Mouse (Mus musculus) liver, embryonic 16.5 days (tissue): ENCODE measurements around the gene Add2. TPM values are rescaled to one million over a fixed set of nuclear protein-coding genes. Genes with fewer than 3 reads are reported as not detected.
A peak's percentile ranks its signal among the peaks of the same experiment; 100 is the strongest.

Source experiments
- ATAC-seq: fragments of 200-750 bp; cut with Nextera tagmentation; 2 replicates; pipeline ENCODE4 v1.8.0; 2017; ENCODE audit warnings: low read depth, mild to moderate bottlenecking, moderate number of reproducible peaks, moderate library complexity
- H3K27ac ChIP-seq: fragments of 300-500 bp; sonication (generic); 2 replicates; pipeline ENCODE4 v1.5.1; 2014; ENCODE audit warnings: mild to moderate bottlenecking, low read length
- H3K27me3 ChIP-seq: fragments of 300-500 bp; sonication (generic); 2 replicates; pipeline ENCODE4 v1.6.1; 2014; ENCODE audit warnings: low read depth, low read length, mixed read lengths; ENCODE audit not compliant: control insufficient read depth, insufficient read depth
- H3K36me3 ChIP-seq: fragments of 300-500 bp; sonication (generic); 2 replicates; pipeline ENCODE4 v1.6.1; 2014; ENCODE audit warnings: mild to moderate bottlenecking; ENCODE audit not compliant: control insufficient read depth, insufficient read depth
- H3K4me1 ChIP-seq: fragments of 300-500 bp; sonication (generic); 2 replicates; pipeline ENCODE4 v1.6.1; 2014; ENCODE audit warnings: low read depth, low read length, mixed read lengths; ENCODE audit not compliant: control insufficient read depth
- H3K4me2 ChIP-seq: fragments of 300-500 bp; sonication (generic); 2 replicates; pipeline ENCODE4 v1.6.1; 2014; ENCODE audit warnings: low read depth, low read length, mixed read lengths
- H3K4me3 ChIP-seq: fragments of 300-500 bp; sonication (generic); 2 replicates; pipeline ENCODE4 v1.5.1; 2014; ENCODE audit warnings: low read depth, mild to moderate bottlenecking, low read length
- H3K9ac ChIP-seq: fragments of 300-500 bp; sonication (generic); 2 replicates; pipeline ENCODE4 v1.6.1; 2014; ENCODE audit warnings: low read depth, low read length
- H3K9me3 ChIP-seq: fragments of 300-500 bp; sonication (generic); replicated peaks from 2 replicates; pipeline ENCODE4 v1.6.1; 2016; ENCODE audit warnings: low read length; ENCODE audit not compliant: control insufficient read depth
- WGBS: fragments of 180-500 bp; shearing (Covaris S2); extraction: QIAGEN DNeasy Blood & Tissue Kit; methylation state at CpG from one replicate; pipeline ENCODE4 v1.1.7; 2014; ENCODE audit not compliant: insufficient replicate concordance; 5-methylcytosine and 5-hydroxymethylcytosine counted together
- polyA plus RNA-seq: library from polyadenylated mRNA; unstranded; fragments of >200 nt; fragmentation: Nextera tagmentation; extraction: Ambion mirVana; gene quantifications from 2 replicates; pipeline ENCODE4 v1.2.1, GENCODE M21; 2015

Gene Add2
- polyA plus RNA-seq, 1 experiment from 2014 or later: 93.6 TPM

GRCm38 (mm10) chr6:86103614-86104013 lies 75.1 kb downstream of the Add2 start:
- H3K4me1 ChIP-seq: peaks cover 5% of the 10 kb centered on the region
- ATAC-seq: peak; percentile 14; the same call in 1 of the 2 replicates
- peaks cover 91% of the 10 kb centered on the region for H3K36me3 ChIP-seq

GRCm38 (mm10) chr6:86104719-86105118 lies 76.2 kb downstream of the Add2 start:
- H3K9me3 ChIP-seq: no peaks in the 10 kb centered on the region
- no peak for ATAC-seq
- no peak overlapping the region for H3K4me2 ChIP-seq
- no peak overlapping the region for H3K27ac ChIP-seq
- no peak overlapping the region for H3K4me3 ChIP-seq
- H3K9ac ChIP-seq: no peak overlapping the region
- peaks cover 94% of the 10 kb centered on the region for H3K36me3 ChIP-seq
- H3K4me1 ChIP-seq: peaks cover 5% of the 10 kb centered on the region
- 66% methylated on average over 4 of the region's 4 CpGs for WGBS
- no peaks in the 10 kb centered on the region for H3K27me3 ChIP-seq

More at GRCm38 (mm10) chr6:86103614-86104013, 75.1 kb downstream of the Add2 start:
- H3K9me3 ChIP-seq: no peaks in the 10 kb centered on the region
- no peaks in the 10 kb centered on the region for H3K27me3 ChIP-seq
- H3K4me3 ChIP-seq: no peak overlapping the region
- no peak overlapping the region for H3K27ac ChIP-seq
- H3K4me2 ChIP-seq: no peak overlapping the region
- 19% methylated on average over 4 of the region's 4 CpGs for WGBS
- H3K9ac ChIP-seq: no peak overlapping the region

- no peaks in the 10 kb centered on the region for H3K9me3 ChIP-seq
- ATAC-seq: no peak
- no peak overlapping the region for H3K4me3 ChIP-seq
- peaks cover 93% of the 10 kb centered on the region for H3K36me3 ChIP-seq
- peaks cover 5% of the 10 kb centered on the region for H3K4me1 ChIP-seq
- no peaks in the 10 kb centered on the region for H3K27me3 ChIP-seq
- H3K9ac ChIP-seq: no peak overlapping the region
- WGBS: 83% methylated on average over 12 of the region's 12 CpGs
- H3K27ac ChIP-seq: no peak overlapping the region
- no peak overlapping the region for H3K4me2 ChIP-seq
Measured at GRCm38 (mm10) chr6:86106045-86106444, 77.6 kb downstream of the Add2 start.

GRCm38 (mm10) chr6:86107101-86107500 lies 78.6 kb downstream of the Add2 start:
- ATAC-seq: peak; percentile 73
- Histone ChIP-seq H3K9ac (no peak overlapping the region), H3K4me3 (no peak overlapping the region), H3K27me3 (no peaks in the 10 kb centered on the region), H3K27ac (no peak overlapping the region), H3K36me3 (peaks cover 93% of the 10 kb centered on the region), H3K9me3 (no peaks in the 10 kb centered on the region), H3K4me1 (peaks cover 5% of the 10 kb centered on the region), H3K4me2 (no peak overlapping the region)
- WGBS: 64% methylated on average over 4 of the region's 4 CpGs

- H3K4me1 ChIP-seq: no peaks in the 10 kb centered on the region
- H3K9me3 ChIP-seq: no peaks in the 10 kb centered on the region
- H3K4me2 ChIP-seq: no peak overlapping the region
- 80% methylated on average over 3 of the region's 3 CpGs for WGBS
- no peaks in the 10 kb centered on the region for H3K27me3 ChIP-seq
- no peak for ATAC-seq
- no peak overlapping the region for H3K27ac ChIP-seq
- peaks cover 80% of the 10 kb centered on the region for H3K36me3 ChIP-seq
- no peak overlapping the region for H3K4me3 ChIP-seq
- H3K9ac ChIP-seq: no peak overlapping the region
Measured at GRCm38 (mm10) chr6:86115843-86116242, 87.4 kb downstream of the Add2 start.

GRCm38 (mm10) chr6:86123057-86123456 lies 94.6 kb downstream of the Add2 start:
- ATAC-seq: no peak
- no peak overlapping the region for H3K9ac ChIP-seq
- WGBS: 82% methylated on average over 4 of the region's 4 CpGs

GRCm38 (mm10) chr6:86125761-86126160 lies 97.3 kb downstream of the Add2 start:
- Histone ChIP-seq H3K9ac (no peak overlapping the region), H3K27me3 (no peaks in the 10 kb centered on the region), H3K4me3 (no peak overlapping the region), H3K27ac (no peak overlapping the region), H3K4me1 (peaks cover 34% of the 10 kb centered on the region), H3K4me2 (no peak overlapping the region), H3K36me3 (0 out of 2 replicates have a peak, but pooled peaks cover under 1% of the 10 kb centered on the region), H3K9me3 (no peaks in the 10 kb centered on the region)
- ATAC-seq: no peak
- WGBS: 65% methylated on average over 4 of the region's 4 CpGs

More at GRCm38 (mm10) chr6:86123057-86123456, 94.6 kb downstream of the Add2 start:
- no peak overlapping the region for H3K27ac ChIP-seq
- no peaks in the 10 kb centered on the region for H3K9me3 ChIP-seq
- H3K36me3 ChIP-seq: peaks cover 27% of the 10 kb centered on the region
- no peak overlapping the region for H3K4me3 ChIP-seq
- H3K27me3 ChIP-seq: no peaks in the 10 kb centered on the region
- H3K4me2 ChIP-seq: no peak overlapping the region
- peaks cover 9% of the 10 kb centered on the region for H3K4me1 ChIP-seq

GRCm38 (mm10) chr6:86126953-86127581 lies 98.6 kb downstream of the Add2 start:
- peaks cover 41% of the 10 kb centered on the region for H3K4me1 ChIP-seq
- no peak for ATAC-seq
- H3K4me3 ChIP-seq: no peak overlapping the region
- H3K9me3 ChIP-seq: no peaks in the 10 kb centered on the region
- 47% methylated on average over 2 of the region's 2 CpGs for WGBS
- H3K27me3 ChIP-seq: no peaks in the 10 kb centered on the region
- H3K9ac ChIP-seq: no peak overlapping the region
- H3K4me2 ChIP-seq: no peak overlapping the region
- H3K27ac ChIP-seq: no peak overlapping the region
- H3K36me3 ChIP-seq: no peaks in the 10 kb centered on the region

GRCm38 (mm10) chr6:86128504-86128903 lies 100.0 kb downstream of the Add2 start:
- H3K27me3 ChIP-seq: no peaks in the 10 kb centered on the region
- no peak overlapping the region for H3K4me2 ChIP-seq
- no peaks in the 10 kb centered on the region for H3K36me3 ChIP-seq
- H3K4me1 ChIP-seq: peaks cover 41% of the 10 kb centered on the region
- no peak overlapping the region for H3K4me3 ChIP-seq
- 41% methylated on average over 4 of the region's 4 CpGs for WGBS
- peak overlapping the region; percentile 6; the same call in 1 of the 2 replicates for H3K27ac ChIP-seq
- no peak overlapping the region for H3K9ac ChIP-seq
- ATAC-seq: no peak
- no peaks in the 10 kb centered on the region for H3K9me3 ChIP-seq
